Mouse (Mus musculus) layer of hippocampus, postnatal 10 days (tissue): Measurements from ENCODE around the gene E330017A01Rik. TPM values are rescaled to one million over a fixed set of nuclear protein-coding genes. Genes with fewer than 3 reads are reported as not detected.

Source experiments
- DNase-seq, 2 experiments: peaks; one replicate each; pipeline ENCODE4 v3.0.0; 2021; ENCODE audit warnings: low spot score in 2 of 2
- total RNA-seq, 2 experiments: library from RNA; stranded (reverse); gene quantifications; 2 replicates each; pipeline ENCODE4 v1.2.3; 2021

Gene E330017A01Rik
- total RNA-seq, 2 experiments from 2014 or later = not detected

DNA sequence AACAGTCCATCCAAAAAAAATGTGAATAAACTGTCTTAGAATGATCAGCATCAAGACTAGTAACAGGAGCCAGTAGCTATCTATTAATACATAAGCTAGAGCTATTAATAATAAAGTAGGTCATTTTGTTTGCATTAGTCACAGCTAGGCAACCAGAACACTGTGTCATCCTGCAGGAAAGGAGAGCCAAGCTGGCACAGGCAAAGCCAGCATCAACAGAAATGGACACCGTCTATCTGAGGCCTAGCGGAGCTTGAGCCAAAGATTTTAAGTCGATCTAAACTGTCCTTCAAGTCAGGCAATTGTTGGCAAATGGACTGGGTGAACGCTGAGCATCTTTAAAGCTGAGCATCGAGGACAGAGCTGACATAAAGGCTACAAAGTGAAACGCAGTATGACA, 37.7 kb downstream of the E330017A01Rik start:
- no peak for DNase-seq

DNA sequence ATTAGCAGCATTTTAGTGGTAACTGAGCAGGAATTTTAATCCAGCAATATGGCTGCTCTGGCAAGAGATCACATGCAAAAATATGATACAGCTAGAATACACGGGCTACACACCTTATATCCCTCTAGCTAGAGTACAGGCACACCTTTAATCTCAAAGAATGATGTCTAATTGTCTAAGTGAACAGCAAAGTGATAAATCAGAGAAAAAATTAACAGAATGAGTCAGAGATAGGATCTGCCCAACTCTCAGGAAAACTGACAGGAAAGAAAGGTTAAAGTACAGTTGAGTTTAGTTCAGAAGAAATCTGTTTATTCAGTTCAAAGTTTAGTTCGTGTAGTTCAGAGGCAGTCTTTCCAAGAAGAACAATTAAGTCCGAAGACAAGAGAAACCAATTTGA, 47.2 kb downstream of the E330017A01Rik start:
- no peak for DNase-seq

DNA sequence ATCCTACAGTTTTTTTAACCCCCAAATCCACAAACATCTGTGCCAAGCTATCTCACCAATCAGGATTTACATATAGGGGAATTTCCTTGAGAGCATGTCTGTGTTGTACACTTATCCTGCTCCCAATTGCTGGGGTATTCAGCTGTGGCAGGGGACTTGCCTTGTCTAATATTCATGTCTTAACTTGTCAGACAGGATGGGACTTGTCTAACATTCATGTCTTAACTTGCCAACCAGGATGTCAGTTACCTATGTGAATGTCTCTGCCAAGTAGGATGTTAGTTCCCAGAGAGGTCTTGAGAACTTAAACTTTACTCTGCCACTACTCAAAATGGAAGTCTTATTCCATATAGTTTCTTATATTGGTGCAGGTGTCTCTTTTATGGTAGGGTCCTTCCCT, 49.1 kb downstream of the E330017A01Rik start:
- no peak for DNase-seq

Other genes starting within 250 kb of the E330017A01Rik start
- 10 to 100 TPM; 21.0 to 22.4 TPM for gene Dcbld2, start 230.3 kb downstream of the E330017A01Rik start, total RNA-seq
- 10 to 100 TPM; 16.3 to 19.1 TPM for gene St3gal6, start 114.5 kb downstream of the E330017A01Rik start, total RNA-seq
- gene Gm813, start 21.8 kb downstream of the E330017A01Rik start, total RNA-seq = not detected
- gene Cpox, start 31.6 kb upstream of the E330017A01Rik start, total RNA-seq = 10 to 100 TPM; 34.1 to 35.2 TPM
- gene Gpr15, start 80.3 kb upstream of the E330017A01Rik start, total RNA-seq = not detected
- 100 to 1,000 TPM in 1 of 2 experiments, 10 to 100 TPM in 1; 91.4 to 112 TPM for gene Cldnd1, start 89.2 kb upstream of the E330017A01Rik start, total RNA-seq
- gene Olfr172, start 124.4 kb upstream of the E330017A01Rik start, total RNA-seq = not detected
- not detected for gene Olfr173, start 161.5 kb upstream of the E330017A01Rik start, total RNA-seq
- not detected for gene Olfr175-ps1, start 188.0 kb upstream of the E330017A01Rik start, total RNA-seq
- gene Olfr177, start 236.0 kb upstream of the E330017A01Rik start, total RNA-seq = not detected